Mouse (Mus musculus) heart, postnatal 0 days (tissue): ENCODE measurements around the gene Qsox1. TPM values are rescaled to one million over a fixed set of nuclear protein-coding genes. Genes with fewer than 3 reads are reported as not detected.
A peak's percentile ranks its signal among the peaks of the same experiment; 100 is the strongest.

ENCODE experiments used
- ATAC-seq: fragments of 200-750 bp; cut with Nextera tagmentation; 2 replicates; pipeline ENCODE4 v1.8.0; 2017; ENCODE audit warnings: low read depth, moderate number of reproducible peaks, moderate library complexity; ENCODE audit not compliant: insufficient read depth
- DNase-seq: peaks from one replicate; pipeline ENCODE4 v3.0.0-alpha.2; 2016; ENCODE audit warnings: low spot score
- H3K27ac ChIP-seq: fragments of 300-500 bp; sonication (generic); 2 replicates; pipeline ENCODE4 v1.5.1; 2014; ENCODE audit warnings: low read depth, mild to moderate bottlenecking
- H3K27me3 ChIP-seq: fragments of 300-500 bp; sonication (generic); 2 replicates; pipeline ENCODE4 v1.6.1; 2014; ENCODE audit warnings: low read length, mixed read lengths; ENCODE audit not compliant: control insufficient read depth, insufficient read depth
- H3K36me3 ChIP-seq: fragments of 300-500 bp; sonication (generic); replicated peaks from 2 replicates; pipeline ENCODE4 v1.6.1; 2014; ENCODE audit warnings: low read length, mixed read lengths; ENCODE audit not compliant: control insufficient read depth, insufficient read depth
- H3K4me1 ChIP-seq: fragments of 300-500 bp; sonication (generic); 2 replicates; pipeline ENCODE4 v1.6.1; 2014; ENCODE audit warnings: antibody characterized with exemption; ENCODE audit not compliant: control insufficient read depth, insufficient read depth
- H3K4me2 ChIP-seq: fragments of 300-500 bp; sonication (generic); 2 replicates; pipeline ENCODE4 v1.6.1; 2014; ENCODE audit warnings: low read depth, mild to moderate bottlenecking, low read length, moderate library complexity
- H3K4me3 ChIP-seq: fragments of 300-500 bp; sonication (generic); 2 replicates; pipeline ENCODE4 v1.5.1; 2014; ENCODE audit warnings: low read depth, low read length
- H3K9ac ChIP-seq: fragments of 300-500 bp; sonication (generic); replicated peaks from 2 replicates; pipeline ENCODE4 v1.6.1; 2014; ENCODE audit warnings: low read depth, low read length, mixed read lengths
- H3K9me3 ChIP-seq: fragments of 300-500 bp; sonication (generic); replicated peaks from 2 replicates; pipeline ENCODE4 v1.6.1; 2016; ENCODE audit warnings: low read length; ENCODE audit not compliant: control insufficient read depth
- CTCF ChIP-seq: IDR thresholded peaks from 2 replicates; pipeline ENCODE4 v1.5.1; 2016; ENCODE audit warnings: antibody characterized with exemption, control low read depth, low read depth
- EP300 ChIP-seq: IDR thresholded peaks from 2 replicates; pipeline ENCODE4 v1.6.1; 2016; ENCODE audit warnings: antibody characterized with exemption, low read depth
- WGBS: fragments of 180-500 bp; shearing (Covaris S2); extraction: QIAGEN DNeasy Blood & Tissue Kit; methylation state at CpG from one replicate; pipeline ENCODE4 v1.1.7; 2014; 5-methylcytosine and 5-hydroxymethylcytosine counted together
- polyA plus RNA-seq: library from polyadenylated mRNA; unstranded; fragments of >200 nt; fragmentation: Nextera tagmentation; extraction: Ambion mirVana; gene quantifications from 2 replicates; pipeline ENCODE4 v1.2.1, GENCODE M21; 2015
- total RNA-seq: library from RNA; depleted of rRNA; stranded (reverse); fragments of >200 nt; gene quantifications from 2 replicates; pipeline ENCODE4 v1.2.3, GENCODE M21; 2014; ENCODE audit warnings: low replicate concordance

The Qsox1 gene
- total and polyA plus RNA-seq, 2 experiments from 2014 or later = 33.2 to 64.8 TPM

- Histone ChIP-seq H3K9ac (no peak overlapping the region), H3K4me3 (no peak overlapping the region), H3K4me2 (no peak overlapping the region), H3K4me1 (no peaks in the 10 kb centered on the region), H3K9me3 (peaks cover 4% of the 10 kb centered on the region; the same call in 1 of the 2 replicates), H3K36me3 (no peaks in the 10 kb centered on the region), H3K27ac (no peak overlapping the region), H3K27me3 (no peaks in the 10 kb centered on the region)
- TF ChIP-seq CTCF (no peak), EP300 (no peak)
- ATAC-seq = no peak
- WGBS = 81% methylated on average over 4 of the region's 4 CpGs
- no peak for DNase-seq
These were observed 13.4 kb upstream of the Qsox1 start for GRCm38 (mm10) chr1:155825940-155826716.

GRCm38 (mm10) chr1:155820646-155821045, 8.0 kb upstream of the Qsox1 start:
- no peak for DNase-seq
- Histone ChIP-seq H3K4me2 (no peak overlapping the region), H3K4me1 (no peaks in the 10 kb centered on the region), H3K9me3 (peaks cover 4% of the 10 kb centered on the region; the same call in 1 of the 2 replicates), H3K27me3 (no peaks in the 10 kb centered on the region), H3K27ac (no peak overlapping the region), H3K4me3 (no peak overlapping the region), H3K36me3 (no peaks in the 10 kb centered on the region), H3K9ac (no peak overlapping the region)
- no peak for ATAC-seq
- TF ChIP-seq EP300 (no peak), CTCF (no peak)
- 88% methylated on average over 5 of the region's 5 CpGs for WGBS

- TF ChIP-seq CTCF (no peak), EP300 (no peak)
- WGBS = 42% methylated on average over 2 of the region's 2 CpGs
- Histone ChIP-seq H3K9ac (no peak overlapping the region), H3K27me3 (no peaks in the 10 kb centered on the region), H3K9me3 (no peaks in the 10 kb centered on the region), H3K4me2 (no peak overlapping the region), H3K4me1 (peaks cover 16% of the 10 kb centered on the region), H3K36me3 (no peaks in the 10 kb centered on the region), H3K27ac (no peak overlapping the region), H3K4me3 (no peak overlapping the region)
- ATAC-seq (no peak), DNase-seq (no peak)
These were observed 3.5 kb upstream of the Qsox1 start for GRCm38 (mm10) chr1:155816167-155816566.

GRCm38 (mm10) chr1:155811995-155812580, 601 bp downstream of the Qsox1 start:
- Histone ChIP-seq H3K9ac (peak overlapping the region; percentile 77), H3K9me3 (no peaks in the 10 kb centered on the region), H3K4me2 (peak overlapping the region; percentile 81), H3K4me3 (peak overlapping the region; percentile 92), H3K36me3 (no peaks in the 10 kb centered on the region), H3K27ac (peak overlapping the region; percentile 80), H3K27me3 (no peaks in the 10 kb centered on the region), H3K4me1 (peaks cover 30% of the 10 kb centered on the region)
- no peak for TF ChIP-seq EP300
- 2% methylated on average over 22 of the region's 22 CpGs for WGBS
- DNase-seq (no peak), ATAC-seq (peak; percentile 12; the same call in 1 of the 2 replicates)

GRCm38 (mm10) chr1:155810616-155811015, 2.1 kb downstream of the Qsox1 start:
- Histone ChIP-seq H3K9me3 (no peaks in the 10 kb centered on the region), H3K4me2 (peak overlapping the region; percentile 81), H3K9ac (no peak overlapping the region), H3K27ac (peak overlapping the region; percentile 85), H3K36me3 (no peaks in the 10 kb centered on the region), H3K4me1 (peaks cover 30% of the 10 kb centered on the region), H3K27me3 (no peaks in the 10 kb centered on the region), H3K4me3 (peak overlapping the region; percentile 92; the same call in 1 of the 2 replicates)
- 26% methylated on average over 7 of the region's 7 CpGs for WGBS
- ATAC-seq (peak; percentile 21; the same call in 1 of the 2 replicates), DNase-seq (peak; percentile 71)
- TF ChIP-seq EP300 (no peak), CTCF (no peak)
